Mouse (Mus musculus) T-helper 1 cell (primary cell): ENCODE results near the gene Acod1.

Source experiments
- in situ Hi-C: fragments of 300-600 bp; cut with MboI, MseI; formaldehyde crosslinking; loops from one replicate; pipeline ENCODE4 v1.15.1; 2025; ENCODE audit warnings: high pct_unique_total_duplicates

Acod1 gene

DNA sequence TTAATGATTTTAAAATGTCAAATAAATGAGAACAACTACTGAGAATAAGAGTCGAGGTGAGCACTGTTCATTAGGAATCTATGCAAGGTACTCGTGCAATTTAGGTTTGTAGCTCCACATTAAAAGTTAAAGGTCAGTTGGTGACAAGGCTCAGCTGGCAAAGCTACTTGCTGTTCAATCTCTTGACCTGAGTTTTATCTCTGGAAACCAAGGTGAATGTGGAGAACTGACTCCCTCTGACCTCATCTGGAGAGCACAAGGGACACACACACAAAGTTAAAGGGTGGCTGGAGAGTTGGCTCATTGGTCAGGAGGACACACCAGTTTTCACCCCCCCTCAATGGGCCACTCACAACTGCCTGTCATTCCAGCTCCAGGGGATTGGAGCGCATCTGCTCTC, 54.4 kb downstream of the Acod1 start:
- in situ Hi-C loops, result no loop called here

DNA sequence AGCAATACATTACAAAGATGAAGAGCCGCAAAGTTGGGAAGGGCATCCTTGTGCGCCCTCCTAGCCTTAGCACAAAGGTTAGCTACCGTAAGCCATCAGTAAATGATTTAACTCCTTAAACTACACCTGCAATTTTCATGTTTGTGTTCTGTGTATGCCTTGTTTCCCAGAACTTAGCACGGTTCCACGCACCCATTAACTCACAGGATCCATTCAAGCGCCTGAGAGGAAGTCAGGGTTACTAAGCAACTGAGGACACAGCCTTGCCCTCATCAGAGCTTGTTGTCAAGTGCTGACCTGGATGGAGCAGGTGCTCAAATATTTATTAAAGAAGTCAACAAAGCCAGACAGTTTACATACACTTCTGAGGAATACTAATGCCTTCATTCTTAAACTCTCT, 55.5 kb downstream of the Acod1 start:
- in situ Hi-C loops, result no loop called here

DNA sequence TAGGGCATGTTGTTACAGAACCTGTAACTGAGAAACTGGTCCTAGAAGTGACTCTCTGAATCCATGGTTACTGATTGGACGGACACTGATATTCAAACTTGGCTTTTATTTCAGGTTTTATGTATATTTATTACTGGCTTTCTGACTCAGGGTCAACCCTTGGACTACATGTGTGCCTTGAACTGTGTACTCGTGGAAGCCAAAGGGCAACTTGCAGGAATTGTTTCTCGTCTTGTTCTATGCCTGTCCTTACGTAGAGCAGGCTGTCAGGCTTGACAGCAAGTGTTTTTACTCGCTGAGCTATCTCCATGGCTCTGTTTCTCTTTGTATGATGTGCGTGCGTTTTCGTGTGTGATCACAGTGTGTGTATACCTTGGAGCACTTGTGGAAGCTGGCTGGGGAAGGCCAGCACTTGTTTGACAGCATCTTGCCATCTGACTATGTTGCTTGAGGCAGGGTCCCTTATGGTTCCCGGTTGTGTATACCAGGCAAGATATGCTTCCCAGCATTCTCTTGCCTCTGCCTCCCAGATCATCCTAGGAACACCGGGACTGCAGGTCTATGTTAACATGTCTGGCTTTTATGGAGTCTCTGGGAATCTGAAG, 56.1 kb downstream of the Acod1 start:
- in situ Hi-C loops, result no loop called here
